Mouse (Mus musculus): ENCODE results near the gene Cog4. TPM values are rescaled to one million over a fixed set of nuclear protein-coding genes. Genes with fewer than 3 reads are reported as not detected.
A peak's percentile ranks its signal among the peaks of the same experiment; 100 is the strongest.
"Not testable (repeated sequence)": the region's sequence is repeated elsewhere in the genome, so short reads cannot be mapped to it uniquely, and the experiment has no call there.

Gene Cog4
- total and polyA plus RNA-seq, 3 experiments: 24.9 to 35.2 (median 27.5) TPM

DNA sequence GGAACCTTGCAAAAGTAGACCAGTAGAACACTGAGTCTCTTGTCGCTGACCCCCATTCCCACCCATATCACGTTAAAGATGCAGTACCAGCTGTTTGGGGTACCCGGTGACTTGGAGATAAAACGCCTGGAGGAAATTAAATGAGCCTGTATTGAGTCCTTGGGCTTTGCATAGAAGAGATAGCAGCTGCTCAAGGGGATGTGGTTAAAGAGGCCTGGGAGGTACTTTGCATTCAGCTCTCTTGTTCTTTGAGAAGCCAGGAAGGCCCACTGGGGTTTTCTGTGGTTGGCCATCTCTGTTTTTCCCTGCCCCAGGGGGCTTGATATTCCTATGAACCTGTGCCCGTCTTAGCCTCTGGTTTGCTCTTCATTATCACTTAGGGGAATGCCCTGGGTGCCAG lies 82.7 kb downstream of the Cog4 start (continued):
- no peak for TF ChIP-seq MXI1 (IDR thresholded peaks at IDR 0.05; ENCODE audit: low read depth, low read length)
- TF ChIP-seq KAT2A (IDR thresholded peaks at IDR 0.05; ENCODE audit: insufficient replicate concordance, low read length): 0 out of 2 replicates have a peak, but pooled peaks have one; percentile 79
- TF ChIP-seq BHLHE40 (IDR thresholded peaks at IDR 0.05; ENCODE audit: low read depth, low read length): peak; percentile 84
- no peak for TF ChIP-seq USF1 (IDR thresholded peaks at IDR 0.05; ENCODE audit: low read depth, low read length)
- peak; percentile 97 for TF ChIP-seq MEF2A (IDR thresholded peaks at IDR 0.05; ENCODE audit: borderline replicate concordance, low read depth, low read length)
- no peak for TF ChIP-seq JUND (conservative IDR thresholded peaks at IDR 0.05; ENCODE audit: low read depth, low read length)
- TF ChIP-seq MAZ (IDR thresholded peaks at IDR 0.05; ENCODE audit: low read depth, low read length): peak; percentile 85; the same call in 1 of the 2 replicates
- peak; percentile 70; the same call in 1 of the 2 replicates for TF ChIP-seq MAFK (IDR thresholded peaks at IDR 0.05; ENCODE audit: insufficient replicate concordance, low read length)
- TF ChIP-seq CHD1 (IDR thresholded peaks at IDR 0.05; ENCODE audit: low read depth, low read length): no peak

GRCm38 (mm10) chr8:110929672-110930071 lies 83.3 kb downstream of the Cog4 start:
- dilution Hi-C loops (cut with MboI; ENCODE audit: extremely low pct_ligation_motif_present, extremely low pct_unique_long_range_greater_than_20kb, low sequenced_read_pairs); in situ Hi-C loops (cut with MboI; ENCODE audit: low pct_ligation_motif_present, low pct_unique_long_range_greater_than_20kb, low sequenced_read_pairs); H3K27me3 ChIP-seq (replicated peaks); DNase-seq (ENCODE audit: extremely low read depth); H3K9me3 ChIP-seq (replicated peaks; ENCODE audit: low read length): not testable (repeated sequence)
- H3K4me2 ChIP-seq (ENCODE audit: insufficient read depth, low read depth, poor library complexity, severe bottlenecking): peak overlapping the region; percentile 98
- H3K27ac ChIP-seq (ENCODE audit: insufficient read depth, low read depth): peak overlapping the region; percentile 98
- H3K4me3 ChIP-seq (replicated peaks in 1 of 3; ENCODE audit: low read depth in 2 of 3, low read length in 2 of 3, poor library complexity in 1 of 3): peak overlapping the region in 2 of 3 experiments; percentile 13 to 31
- peak; percentile 90 for TF ChIP-seq ZNF384 (IDR thresholded peaks at IDR 0.05; ENCODE audit: low read depth, low read length)
- H3K79me2 ChIP-seq (replicated peaks; ENCODE audit: control insufficient read depth, extremely low read depth, insufficient read depth, poor library complexity, severe bottlenecking): peaks cover 57% of the 10 kb centered on the region
- H3K9ac ChIP-seq (ENCODE audit: insufficient read depth, low read depth): peak overlapping the region; percentile 86
- H3K4me1 ChIP-seq (ENCODE audit: control insufficient read depth in 1 of 2, insufficient read depth in 2 of 2): peaks cover 25 to 70% of the 10 kb centered on the region in 2 experiments
- peaks cover 11 to 36% of the 10 kb centered on the region in 2 experiments for H3K36me3 ChIP-seq (replicated peaks in 1 of 2; ENCODE audit: control insufficient read depth in 1 of 2, insufficient read depth in 1 of 2, low read length in 1 of 2)

DNA sequence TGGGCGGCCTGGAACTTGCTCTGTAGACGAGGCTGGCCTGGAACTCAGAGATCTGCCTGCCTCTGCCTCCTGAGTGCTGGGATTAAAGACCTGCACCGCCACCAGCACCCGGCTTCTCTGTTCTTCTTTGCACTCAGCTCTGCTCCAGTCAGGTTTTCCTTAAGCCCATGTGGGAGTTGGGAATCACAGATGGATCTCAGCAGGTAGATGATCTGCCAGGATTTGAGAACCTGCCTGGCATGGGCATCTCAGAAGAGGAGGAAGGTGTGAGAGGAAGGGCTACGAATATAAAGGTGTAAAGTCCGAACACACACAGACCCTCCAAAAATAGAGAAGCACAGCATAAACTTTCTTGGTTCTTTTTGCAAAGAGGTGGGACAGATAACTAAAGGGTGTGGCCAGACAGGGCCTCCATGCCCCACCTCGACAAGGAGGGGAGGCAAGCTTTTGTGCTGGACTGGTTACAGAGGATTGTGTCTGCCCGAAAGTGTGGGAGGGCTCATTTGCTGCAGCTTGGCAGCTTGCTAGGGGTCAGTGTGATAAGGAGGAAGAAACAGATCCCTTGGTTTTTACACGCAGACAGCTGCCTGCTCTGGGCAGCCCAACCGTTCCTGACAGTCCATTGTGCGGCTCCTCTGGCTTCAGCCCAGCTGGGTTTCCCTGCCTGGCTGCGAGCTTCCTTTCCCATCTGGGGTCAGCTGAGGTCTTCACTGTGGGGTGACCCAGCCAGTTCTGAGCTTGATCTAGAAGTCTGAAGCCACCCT lies 85.0 kb downstream of the Cog4 start:
- peaks cover 11 to 47% of the 10 kb centered on the region in 2 experiments for H3K36me3 ChIP-seq (replicated peaks in 1 of 2; ENCODE audit: control insufficient read depth in 1 of 2, insufficient read depth in 1 of 2, low read length in 1 of 2)
- peaks cover 58% of the 10 kb centered on the region for H3K79me2 ChIP-seq (replicated peaks; ENCODE audit: control insufficient read depth, extremely low read depth, insufficient read depth, poor library complexity, severe bottlenecking)
- peaks cover 22 to 73% of the 10 kb centered on the region in 2 experiments for H3K4me1 ChIP-seq (ENCODE audit: control insufficient read depth in 1 of 2, insufficient read depth in 2 of 2)
- dilution Hi-C loops (cut with MboI; ENCODE audit: extremely low pct_ligation_motif_present, extremely low pct_unique_long_range_greater_than_20kb, low sequenced_read_pairs) (no loop called here), in situ Hi-C loops (cut with MboI; ENCODE audit: low pct_ligation_motif_present, low pct_unique_long_range_greater_than_20kb, low sequenced_read_pairs) (no loop called here)
- H3K27me3 ChIP-seq (replicated peaks): no peaks in the 10 kb centered on the region
- H3K27ac ChIP-seq (ENCODE audit: insufficient read depth, low read depth): no peak overlapping the region
- no peak for TF ChIP-seq NELFE (IDR thresholded peaks at IDR 0.05; ENCODE audit: low read depth, low read length)
- TF ChIP-seq EP300 (IDR thresholded peaks at IDR 0.05; ENCODE audit: low read length): no peak
- TF ChIP-seq ELF1 (IDR thresholded peaks at IDR 0.05; ENCODE audit: low read depth, low read length): no peak
- TF ChIP-seq BHLHE40 (IDR thresholded peaks at IDR 0.05; ENCODE audit: low read depth, low read length): no peak
- no peak for TF ChIP-seq POLR2AphosphoS2 (IDR thresholded peaks at IDR 0.05; ENCODE audit: low read depth, low read length)
- TF ChIP-seq USF2 (conservative IDR thresholded peaks at IDR 0.05; ENCODE audit: low read depth, low read length): no peak
- no peak for TF ChIP-seq MAX (IDR thresholded peaks at IDR 0.05; ENCODE audit: low read length)
- no peak for TF ChIP-seq ETS1 (conservative IDR thresholded peaks at IDR 0.05; ENCODE audit: low read depth, low read length)
- no peak for TF ChIP-seq KAT2A (IDR thresholded peaks at IDR 0.05; ENCODE audit: insufficient replicate concordance, low read length)
- TF ChIP-seq PAX5 (IDR thresholded peaks at IDR 0.05; ENCODE audit: low read length): no peak
- no peak for TF ChIP-seq JUND (conservative IDR thresholded peaks at IDR 0.05; ENCODE audit: low read depth, low read length)
- no peak for TF ChIP-seq SMC3 (IDR thresholded peaks at IDR 0.05; ENCODE audit: low read depth, low read length)
- TF ChIP-seq UBTF (IDR thresholded peaks at IDR 0.05; ENCODE audit: low read depth, low read length): no peak
- no peak for TF ChIP-seq USF1 (IDR thresholded peaks at IDR 0.05; ENCODE audit: low read depth, low read length)
- TF ChIP-seq JUN (IDR thresholded peaks at IDR 0.05; ENCODE audit: insufficient read depth, low read depth, low read length): no peak
- no peak for TF ChIP-seq MAFK (IDR thresholded peaks at IDR 0.05; ENCODE audit: insufficient replicate concordance, low read length)
- no peak for TF ChIP-seq IRF4 (IDR thresholded peaks at IDR 0.05; ENCODE audit: low read depth, low read length)
- TF ChIP-seq TCF12 (IDR thresholded peaks at IDR 0.05; ENCODE audit: low read depth, low read length): no peak
- no peak overlapping the region for H3K9ac ChIP-seq (ENCODE audit: insufficient read depth, low read depth)
- H3K9me3 ChIP-seq (replicated peaks; ENCODE audit: low read length): peaks cover 5% of the 10 kb centered on the region
- no peak for DNase-seq (ENCODE audit: extremely low read depth)
- H3K4me3 ChIP-seq (replicated peaks in 1 of 3; ENCODE audit: low read depth in 2 of 3, low read length in 2 of 3, poor library complexity in 1 of 3): no peak overlapping the region
- H3K4me2 ChIP-seq (ENCODE audit: insufficient read depth, low read depth, poor library complexity, severe bottlenecking): no peak overlapping the region
